Mouse (Mus musculus) heart, postnatal 0 days (tissue): Measurements from ENCODE around the gene Pam16. TPM values are rescaled to one million over a fixed set of nuclear protein-coding genes. Genes with fewer than 3 reads are reported as not detected.

Experiments used
- ATAC-seq: fragments of 200-750 bp; cut with Nextera tagmentation; 2 replicates; pipeline ENCODE4 v1.8.0; 2017; ENCODE audit warnings: low read depth, moderate number of reproducible peaks, moderate library complexity; ENCODE audit not compliant: insufficient read depth
- DNase-seq: peaks from one replicate; pipeline ENCODE4 v3.0.0-alpha.2; 2016; ENCODE audit warnings: low spot score
- H3K27ac ChIP-seq: fragments of 300-500 bp; sonication (generic); 2 replicates; pipeline ENCODE4 v1.5.1; 2014; ENCODE audit warnings: low read depth, mild to moderate bottlenecking
- H3K27me3 ChIP-seq: fragments of 300-500 bp; sonication (generic); 2 replicates; pipeline ENCODE4 v1.6.1; 2014; ENCODE audit warnings: low read length, mixed read lengths; ENCODE audit not compliant: control insufficient read depth, insufficient read depth
- H3K36me3 ChIP-seq: fragments of 300-500 bp; sonication (generic); replicated peaks from 2 replicates; pipeline ENCODE4 v1.6.1; 2014; ENCODE audit warnings: low read length, mixed read lengths; ENCODE audit not compliant: control insufficient read depth, insufficient read depth
- H3K4me1 ChIP-seq: fragments of 300-500 bp; sonication (generic); 2 replicates; pipeline ENCODE4 v1.6.1; 2014; ENCODE audit warnings: antibody characterized with exemption; ENCODE audit not compliant: control insufficient read depth, insufficient read depth
- H3K4me2 ChIP-seq: fragments of 300-500 bp; sonication (generic); 2 replicates; pipeline ENCODE4 v1.6.1; 2014; ENCODE audit warnings: low read depth, mild to moderate bottlenecking, low read length, moderate library complexity
- H3K4me3 ChIP-seq: fragments of 300-500 bp; sonication (generic); 2 replicates; pipeline ENCODE4 v1.5.1; 2014; ENCODE audit warnings: low read depth, low read length
- H3K9ac ChIP-seq: fragments of 300-500 bp; sonication (generic); replicated peaks from 2 replicates; pipeline ENCODE4 v1.6.1; 2014; ENCODE audit warnings: low read depth, low read length, mixed read lengths
- H3K9me3 ChIP-seq: fragments of 300-500 bp; sonication (generic); replicated peaks from 2 replicates; pipeline ENCODE4 v1.6.1; 2016; ENCODE audit warnings: low read length; ENCODE audit not compliant: control insufficient read depth
- CTCF ChIP-seq: IDR thresholded peaks from 2 replicates; pipeline ENCODE4 v1.5.1; 2016; ENCODE audit warnings: antibody characterized with exemption, control low read depth, low read depth
- EP300 ChIP-seq: IDR thresholded peaks from 2 replicates; pipeline ENCODE4 v1.6.1; 2016; ENCODE audit warnings: antibody characterized with exemption, low read depth
- WGBS: fragments of 180-500 bp; shearing (Covaris S2); extraction: QIAGEN DNeasy Blood & Tissue Kit; methylation state at CpG from one replicate; pipeline ENCODE4 v1.1.7; 2014; 5-methylcytosine and 5-hydroxymethylcytosine counted together
- polyA plus RNA-seq: library from polyadenylated mRNA; unstranded; fragments of >200 nt; fragmentation: Nextera tagmentation; extraction: Ambion mirVana; gene quantifications from 2 replicates; pipeline ENCODE4 v1.2.1, GENCODE M21; 2015
- total RNA-seq: library from RNA; depleted of rRNA; stranded (reverse); fragments of >200 nt; gene quantifications from 2 replicates; pipeline ENCODE4 v1.2.3, GENCODE M21; 2014; ENCODE audit warnings: low replicate concordance

The Pam16 gene
- total and polyA plus RNA-seq, 2 experiments from 2014 or later, result 74.9 to 172 TPM

GRCm38 (mm10) chr16:4596141-4596728, 28.6 kb downstream of the Pam16 start:
- Histone ChIP-seq H3K9ac (peak overlapping the region; percentile 86), H3K27me3 (no peaks in the 10 kb centered on the region), H3K4me2 (peak overlapping the region; percentile 91), H3K4me1 (peaks cover 56% of the 10 kb centered on the region), H3K27ac (peak overlapping the region; percentile 67), H3K9me3 (no peaks in the 10 kb centered on the region), H3K36me3 (0 out of 2 replicates have a peak, but pooled peaks cover 2% of the 10 kb centered on the region), H3K4me3 (peak overlapping the region; percentile 82)
- 25% methylated on average over 3 of the region's 3 CpGs for WGBS
- ATAC-seq, result no peak
- TF ChIP-seq CTCF (no peak), EP300 (no peak)
- DNase-seq, result no peak

- 8% methylated on average over 5 of the region's 5 CpGs for WGBS
- H3K9me3 ChIP-seq, result no peaks in the 10 kb centered on the region
- H3K27me3 ChIP-seq, result no peaks in the 10 kb centered on the region
- TF ChIP-seq EP300, result no peak
- peak; percentile 20; the same call in 1 of the 2 replicates for TF ChIP-seq CTCF
- H3K4me1 ChIP-seq, result peaks cover 49% of the 10 kb centered on the region
- peak overlapping the region; percentile 91 for H3K4me2 ChIP-seq
- peak overlapping the region; percentile 94 for H3K27ac ChIP-seq
- peaks cover 9% of the 10 kb centered on the region; the same call in 1 of the 2 replicates for H3K36me3 ChIP-seq
- ATAC-seq (no peak), DNase-seq (no peak)
- H3K4me3 ChIP-seq, result peak overlapping the region; percentile 82
- peak overlapping the region; percentile 86 for H3K9ac ChIP-seq
These were observed 29.2 kb downstream of the Pam16 start for GRCm38 (mm10) chr16:4595527-4595963.

- peak overlapping the region; percentile 86 for H3K9ac ChIP-seq
- DNase-seq, result peak; percentile 20
- no peaks in the 10 kb centered on the region for H3K9me3 ChIP-seq
- H3K4me1 ChIP-seq, result peaks cover 46% of the 10 kb centered on the region
- H3K27ac ChIP-seq, result peak overlapping the region; percentile 94
- ATAC-seq, result peak; percentile 16; the same call in 1 of the 2 replicates
- no peaks in the 10 kb centered on the region for H3K27me3 ChIP-seq
- TF ChIP-seq EP300, result no peak
- H3K4me3 ChIP-seq, result peak overlapping the region; percentile 82
- peak overlapping the region; percentile 91 for H3K4me2 ChIP-seq
- H3K36me3 ChIP-seq, result peaks cover 14% of the 10 kb centered on the region; the same call in 1 of the 2 replicates
- WGBS, result under 1% methylated on average over 35 of the region's 52 CpGs
These were observed 29.8 kb downstream of the Pam16 start for GRCm38 (mm10) chr16:4594814-4595526.

DNA sequence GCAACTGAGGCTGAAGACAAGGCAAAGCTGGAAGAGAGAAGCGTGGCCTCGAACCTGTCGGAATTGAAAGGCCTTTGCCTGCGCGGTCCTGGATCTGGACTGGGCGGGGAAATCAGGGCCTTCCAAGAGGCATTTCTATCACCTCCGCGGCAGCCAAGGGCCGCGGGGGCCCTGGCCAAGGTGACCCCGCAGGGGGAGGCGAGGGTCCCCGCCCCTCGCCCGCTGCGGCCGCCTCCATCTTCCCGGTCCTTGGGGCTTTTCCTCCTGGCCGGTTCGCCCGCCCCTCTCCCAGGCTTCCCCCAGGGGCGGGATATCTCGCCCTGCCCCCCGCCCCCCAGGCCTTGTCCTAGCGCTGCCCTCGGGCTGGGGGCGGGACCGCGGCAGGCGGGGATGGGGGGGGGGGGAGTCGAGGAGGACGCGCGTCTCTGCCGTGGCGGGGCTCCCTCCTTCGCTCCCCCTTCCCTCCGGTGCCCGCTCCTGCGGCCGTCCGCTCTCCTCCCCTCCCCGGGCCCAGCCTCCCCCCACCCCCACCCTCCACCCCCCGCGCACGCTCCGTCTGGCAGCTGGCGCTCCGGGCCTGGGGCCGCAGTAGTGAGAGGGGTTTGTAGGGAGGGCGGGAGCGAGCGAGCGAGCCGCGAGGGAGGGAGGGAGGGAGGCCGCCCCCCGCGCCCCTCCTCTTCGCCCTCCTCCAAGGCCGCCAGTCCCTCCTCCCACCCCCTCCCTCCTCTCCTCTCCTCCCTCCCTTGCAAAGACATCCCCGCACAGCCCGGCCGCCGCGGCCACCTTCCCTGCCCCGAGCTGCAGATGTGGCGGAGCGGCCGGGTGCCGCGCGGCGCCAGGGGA, 30.6 kb downstream of the Pam16 start, which contains the start of gene Glis2:
Gene Glis2 (plus strand): TSS at position 743 of the 843 bp plus-strand sequence.
- DNase-seq, result peak; percentile 90
- peak within 1 kb of the TSS; percentile 86 for H3K9ac ChIP-seq
- H3K36me3 ChIP-seq, result peaks cover 14% of the 10 kb centered on the region; the same call in 1 of the 2 replicates
- WGBS, result under 1% methylated on average over 34 of the region's 74 CpGs
- H3K4me2 ChIP-seq, result peak within 1 kb of the TSS; percentile 91
- peak within 1 kb of the TSS; percentile 82 for H3K4me3 ChIP-seq
- H3K27ac ChIP-seq, result peak within 1 kb of the TSS; percentile 94
- ATAC-seq, result peak; percentile 80
- no peak for TF ChIP-seq CTCF
- TF ChIP-seq EP300, result no peak
- no peaks in the 10 kb centered on the region for H3K9me3 ChIP-seq
- H3K4me1 ChIP-seq, result peaks cover 45% of the 10 kb centered on the region
- H3K27me3 ChIP-seq, result no peaks in the 10 kb centered on the region
